22 mouse cellular contexts compared by ENCODE assay signal in genomic region chr16:93533205-93533604, GRCm38 (mm10).
DNase-seq lines count a peak whose midpoint lies in the region; ATAC-seq and TF ChIP-seq lines count a peak whose summit lies in the region.
"Had no signal": no experiment of that assay in that cellular context is flagged by ENCODE, and none has a peak within 500 bp of the region (broad histone marks: within the 10 kb centered on the region; RNA-seq: fewer than 3 reads in every experiment).

No protein-coding gene starts in this region.

- peaks cover 4% of the 10 kb centered on the region; the same call in 1 of the 2 replicates for H3K4me1 ChIP-seq in intestine, embryonic 14.5 days (replicated peaks; ENCODE audit: control insufficient read depth, insufficient read depth, low read length)
- H3K4me1 ChIP-seq in intestine, postnatal 0 days (replicated peaks; ENCODE audit: control insufficient read depth, insufficient read depth, low read length): no peaks in the 10 kb centered on the region
- H3K4me1 ChIP-seq in testis, adult 2 months (ENCODE audit: control insufficient read depth, insufficient read depth, low read length): peaks cover 5% of the 10 kb centered on the region
- no peaks in the 10 kb centered on the region for H3K4me1 ChIP-seq in lung, postnatal 0 days (ENCODE audit: insufficient read depth, low read depth, low read length)
- H3K4me1 ChIP-seq: heart, embryonic 15.5 days; neural tube, embryonic 13.5 days had no signal

- DNase-seq in intestine, embryonic 14.5 days (ENCODE audit: low spot score): no peak
- no peak for DNase-seq in testis, postnatal 10 days (ENCODE audit: low spot score)
- DNase-seq in lung, postnatal 0 days (ENCODE audit: low spot score): peak; percentile 71
- DNase-seq in frontal cortex, postnatal 36 days (ENCODE audit: low spot score in 2 of 2): no peak
- DNase-seq in retina, embryonic 14.5 days (ENCODE audit: low spot score): no peak
- no peak for DNase-seq in right cerebral cortex, postnatal 25 days
- DNase-seq: cerebellum, postnatal 14 days; gastrocnemius, postnatal 10 days; heart, adult 2 months; kidney, postnatal 36 days; layer of hippocampus, adult 9-11 months; liver; liver, postnatal 0 days; right cerebral cortex, postnatal 14 days; thymus, adult 2 months had no signal

- no peaks in the 10 kb centered on the region for H3K27me3 ChIP-seq in intestine, embryonic 14.5 days (replicated peaks; ENCODE audit: control insufficient read depth, insufficient read depth, low read length)
- H3K27me3 ChIP-seq in intestine, postnatal 0 days (replicated peaks; ENCODE audit: control insufficient read depth, insufficient read depth, low read length): no peaks in the 10 kb centered on the region
- H3K27me3 ChIP-seq in testis, adult 2 months (ENCODE audit: control insufficient read depth, insufficient read depth, low read length): no peaks in the 10 kb centered on the region
- H3K27me3 ChIP-seq in lung, postnatal 0 days (replicated peaks; ENCODE audit: insufficient read depth, low read length): no peaks in the 10 kb centered on the region
- H3K27me3 ChIP-seq: neural tube, embryonic 13.5 days had no signal

- no peak overlapping the region for H3K27ac ChIP-seq in intestine, embryonic 14.5 days (ENCODE audit: low read depth)
- no peak overlapping the region for H3K27ac ChIP-seq in intestine, postnatal 0 days (ENCODE audit: low read depth, low read length)
- H3K27ac ChIP-seq in testis, adult 2 months (ENCODE audit: control insufficient read depth, insufficient read depth, low read depth, low read length): no peak overlapping the region
- H3K27ac ChIP-seq in lung, postnatal 0 days (ENCODE audit: low read length): no peak overlapping the region; the same call in 1 of the 2 replicates
- H3K27ac ChIP-seq: forebrain, embryonic 10.5 days; heart, adult 2 months; heart, embryonic 15.5 days; hindbrain, postnatal 0 days; neural tube, embryonic 13.5 days had no signal

- no peak overlapping the region for H3K4me3 ChIP-seq in intestine, embryonic 14.5 days (ENCODE audit: low read depth, low read length)
- no peak overlapping the region for H3K4me3 ChIP-seq in intestine, postnatal 0 days (ENCODE audit: low read depth, low read length)
- H3K4me3 ChIP-seq in testis, adult 2 months (ENCODE audit: control insufficient read depth, low read depth, low read length): peak overlapping the region; percentile 81
- H3K4me3 ChIP-seq in lung, postnatal 0 days (ENCODE audit: low read depth, low read length): no peak overlapping the region
- H3K4me3 ChIP-seq: forebrain, embryonic 10.5 days; heart, adult 2 months; heart, embryonic 15.5 days; neural tube, embryonic 13.5 days had no signal

- TF ChIP-seq POLR2A in testis, adult 2 months (IDR thresholded peaks at IDR 0.05; ENCODE audit: control insufficient read depth, low read depth, low read length): no peak

- no peaks in the 10 kb centered on the region for H3K36me3 ChIP-seq in intestine, embryonic 14.5 days (ENCODE audit: control insufficient read depth, insufficient read depth, low read length)
- no peaks in the 10 kb centered on the region for H3K36me3 ChIP-seq in intestine, postnatal 0 days (ENCODE audit: control insufficient read depth, insufficient read depth)
- no peaks in the 10 kb centered on the region for H3K36me3 ChIP-seq in testis, adult 2 months (ENCODE audit: control insufficient read depth, insufficient read depth, low read length)
- no peaks in the 10 kb centered on the region for H3K36me3 ChIP-seq in lung, postnatal 0 days (ENCODE audit: insufficient read depth, low read length)
- H3K36me3 ChIP-seq: forebrain, embryonic 10.5 days; heart, embryonic 15.5 days; neural tube, embryonic 13.5 days had no signal

- H3K9ac ChIP-seq in intestine, embryonic 14.5 days (ENCODE audit: low read length): no peak overlapping the region
- H3K9ac ChIP-seq in intestine, postnatal 0 days (ENCODE audit: low read depth, low read length): no peak overlapping the region
- no peak overlapping the region for H3K9ac ChIP-seq in lung, postnatal 0 days (replicated peaks; ENCODE audit: low read depth)
- H3K9ac ChIP-seq: heart, embryonic 15.5 days; liver, postnatal 0 days; neural tube, embryonic 13.5 days had no signal

- no peak overlapping the region for H3K4me2 ChIP-seq in intestine, embryonic 14.5 days (ENCODE audit: low read length)
- no peak overlapping the region for H3K4me2 ChIP-seq in intestine, postnatal 0 days (replicated peaks; ENCODE audit: low read depth)
- H3K4me2 ChIP-seq in lung, postnatal 0 days (replicated peaks; ENCODE audit: low read depth, low read length): no peak overlapping the region
- H3K4me2 ChIP-seq: heart, embryonic 15.5 days; neural tube, embryonic 13.5 days had no signal

- no peak for TF ChIP-seq CTCF in intestine, postnatal 0 days (IDR thresholded peaks at IDR 0.05; ENCODE audit: low read depth)
- TF ChIP-seq CTCF in testis, adult 2 months (IDR thresholded peaks at IDR 0.05; ENCODE audit: control insufficient read depth, insufficient read depth, insufficient replicate concordance, low read depth, low read length): no peak
- no peak for TF ChIP-seq CTCF in lung, postnatal 0 days (IDR thresholded peaks at IDR 0.05)

- H3K9me3 ChIP-seq in intestine, embryonic 14.5 days (ENCODE audit: control insufficient read depth, low read length): no peaks in the 10 kb centered on the region
- no peaks in the 10 kb centered on the region for H3K9me3 ChIP-seq in intestine, postnatal 0 days (ENCODE audit: control insufficient read depth)
- H3K9me3 ChIP-seq in lung, postnatal 0 days (ENCODE audit: low read length): no peaks in the 10 kb centered on the region
- H3K9me3 ChIP-seq: forebrain, embryonic 10.5 days; heart, embryonic 15.5 days; neural tube, embryonic 13.5 days had no signal

- 8% methylated on average over 4 of the region's 4 CpGs for WGBS in intestine, embryonic 14.5 days
- WGBS in intestine, postnatal 0 days: 2% methylated on average over 4 of the region's 4 CpGs
- WGBS in lung, postnatal 0 days: 6% methylated on average over 4 of the region's 4 CpGs

- peak; percentile 19; the same call in 1 of the 2 replicates for ATAC-seq in intestine, embryonic 14.5 days (replicated peaks; ENCODE audit: low FRiP score, low TSS enrichment, low read depth)
- no peak for ATAC-seq in intestine, postnatal 0 days
- ATAC-seq in lung, postnatal 0 days: peak; percentile 71
- ATAC-seq: CD4-positive, CD25-positive, alpha-beta regulatory T cell, adult 4 months; hindbrain, postnatal 0 days; liver, postnatal 0 days had no signal

- no peak for TF ChIP-seq EP300 in lung, postnatal 0 days (IDR thresholded peaks at IDR 0.05)
